ENCODE assay signal across 8 mouse cellular contexts in genomic region chr6:124863658-124864298, GRCm38 (mm10). TPM values are rescaled to one million over a fixed set of nuclear protein-coding genes. Genes with fewer than 3 reads are reported as not detected.
DNase-seq lines count a peak whose midpoint lies in the region; ATAC-seq and TF ChIP-seq lines count a peak whose summit lies in the region.

Gpr162 (minus strand) TSS chr6:124863983.

- TF ChIP-seq POLR2A in thymus, adult 2 months (IDR thresholded peaks at IDR 0.05; ENCODE audit: control insufficient read depth, extremely low read depth, insufficient read depth, low read length, poor library complexity), result 0 out of 2 replicates have a peak, but pooled peaks have one; percentile 11

- peak within 1 kb of the TSS; percentile 54 to 62 for H3K4me3 ChIP-seq in heart, embryonic 14.5 days (ENCODE audit: control insufficient read depth in 1 of 2, insufficient read depth in 1 of 2, low read depth in 1 of 2, low read length in 2 of 2)
- peak within 1 kb of the TSS; percentile 22 to 39; a peak in 3 of 4 replicates for H3K4me3 ChIP-seq in liver, embryonic 14.5 days (ENCODE audit: insufficient read depth in 1 of 2, low read depth in 2 of 2, low read length in 2 of 2)
- H3K4me3 ChIP-seq in thymus, adult 2 months (ENCODE audit: control insufficient read depth, insufficient read depth, low read length), result peak within 1 kb of the TSS; percentile 69

- H3K9ac ChIP-seq in heart, embryonic 14.5 days (ENCODE audit: low read length), result peak within 1 kb of the TSS; percentile 77
- no peak within 1 kb of the TSS for H3K9ac ChIP-seq in liver, embryonic 14.5 days (replicated peaks)

- no peak for TF ChIP-seq EP300 in liver, embryonic 14.5 days (IDR thresholded peaks at IDR 0.05; ENCODE audit: low read depth)

- no peak within 1 kb of the TSS for H3K27ac ChIP-seq in heart, embryonic 14.5 days (replicated peaks in 1 of 2; ENCODE audit: control insufficient read depth in 1 of 2, insufficient read depth in 1 of 2, low read depth in 2 of 2, low read length in 2 of 2)
- H3K27ac ChIP-seq in liver, embryonic 14.5 days, result no peak within 1 kb of the TSS
- peak within 1 kb of the TSS; percentile 98 for H3K27ac ChIP-seq in thymus, adult 2 months (ENCODE audit: control insufficient read depth, insufficient read depth, low read length)

- H3K4me1 ChIP-seq in heart, embryonic 14.5 days (ENCODE audit: control insufficient read depth in 2 of 2, insufficient read depth in 2 of 2, low read length in 2 of 2), result peaks cover 14 to 21% of the 10 kb centered on the region in 2 experiments; a peak in 3 of 4 replicates
- no peaks in the 10 kb centered on the region for H3K4me1 ChIP-seq in liver, embryonic 14.5 days (replicated peaks; ENCODE audit: control insufficient read depth in 2 of 2, insufficient read depth in 2 of 2, low read length in 1 of 2)
- H3K4me1 ChIP-seq in thymus, adult 2 months (replicated peaks; ENCODE audit: control insufficient read depth, insufficient read depth, low read length), result peaks cover 60% of the 10 kb centered on the region

- peaks cover 32% of the 10 kb centered on the region for H3K27me3 ChIP-seq in heart, embryonic 14.5 days (ENCODE audit: control insufficient read depth, insufficient read depth, low read length)
- H3K27me3 ChIP-seq in liver, embryonic 14.5 days (ENCODE audit: control insufficient read depth, insufficient read depth, low read length), result peaks cover 43% of the 10 kb centered on the region
- H3K27me3 ChIP-seq in thymus, adult 2 months (ENCODE audit: control insufficient read depth, insufficient read depth, low read length), result no peaks in the 10 kb centered on the region

- no peaks in the 10 kb centered on the region for H3K36me3 ChIP-seq in heart, embryonic 14.5 days (ENCODE audit: control insufficient read depth, insufficient read depth, low read length)
- H3K36me3 ChIP-seq in liver, embryonic 14.5 days (replicated peaks; ENCODE audit: control insufficient read depth, insufficient read depth, low read depth), result no peaks in the 10 kb centered on the region
- H3K36me3 ChIP-seq in thymus, adult 2 months (ENCODE audit: control insufficient read depth, insufficient read depth, low read length), result peaks cover 35% of the 10 kb centered on the region

- WGBS in heart, embryonic 14.5 days, result under 1% methylated on average over 39 of the region's 43 CpGs
- 2% methylated on average over 42 of the region's 43 CpGs for WGBS in liver, embryonic 14.5 days (ENCODE audit: insufficient replicate concordance)
- 2% methylated on average over 43 of the region's 43 CpGs for WGBS in thymus, adult 2 months

- peak; percentile 73 for DNase-seq in layer of hippocampus, adult 11-12 months (ENCODE audit: low spot score)
- no peak for DNase-seq in layer of hippocampus, adult 9-10 months (ENCODE audit: low spot score)
- DNase-seq in embryo, embryonic 11.5 days (ENCODE audit: low read depth, low spot score), result peak; percentile 44
- peak; percentile 68 for DNase-seq in kidney, postnatal 14 days
- no peak for DNase-seq in liver, embryonic 14.5 days (ENCODE audit: low read depth in 3 of 3, low spot score in 3 of 3)
- peak; percentile 77 for DNase-seq in neural tube, embryonic 10.5 days (ENCODE audit: extremely low spot score, low spot score)
- DNase-seq in thymus, adult 2 months, result peak; percentile 71

- TF ChIP-seq CTCF in liver, embryonic 14.5 days (IDR thresholded peaks at IDR 0.05; ENCODE audit: low read depth), result no peak
- TF ChIP-seq CTCF in thymus, adult 2 months (IDR thresholded peaks at IDR 0.05; ENCODE audit: borderline replicate concordance, control insufficient read depth, extremely low read depth, insufficient read depth, low read length, poor library complexity), result no peak

- peak within 1 kb of the TSS; percentile 96 for H3K4me2 ChIP-seq in heart, embryonic 14.5 days (ENCODE audit: low read length)
- peak within 1 kb of the TSS; percentile 60 for H3K4me2 ChIP-seq in liver, embryonic 14.5 days (ENCODE audit: low read depth)

- peak; percentile 45; the same call in 1 of the 2 replicates for ATAC-seq in heart, embryonic 14.5 days (ENCODE audit: insufficient number of reproducible peaks, insufficient read depth, low FRiP score, low read depth)
- ATAC-seq in liver, embryonic 14.5 days (ENCODE audit: insufficient read depth), result no peak

- no peaks in the 10 kb centered on the region for H3K9me3 ChIP-seq in heart, embryonic 14.5 days (ENCODE audit: control insufficient read depth, low read length)
- no peaks in the 10 kb centered on the region for H3K9me3 ChIP-seq in liver, embryonic 14.5 days (ENCODE audit: control insufficient read depth, low read length)

RNA-seq across cellular contexts. Expression of gene Gpr162, which starts in this region (rescaled TPM):
- 0.71 and 0.86 TPM in 2 replicates for polyA plus RNA-seq in heart, embryonic 14.5 days (2014; fragmentation: Nextera tagmentation; extraction: Ambion mirVana)
- polyA plus RNA-seq in liver, embryonic 14.5 days (2012; rRNA removed), result 0.03 and 0.18 TPM in 2 replicates
- polyA plus RNA-seq in liver, embryonic 14.5 days (2014; fragmentation: Nextera tagmentation; extraction: Ambion mirVana), result not detected in 2 replicates
- polyA plus RNA-seq in thymus, adult 2 months (2012; rRNA removed), result 136 and 138 TPM in 2 replicates

Comparison
In these comparisons a context has a peak if more than half of its experiments do, and no peak if none do; other contexts are left out.
1. RNA of gene Gpr162 (polyA plus RNA-seq): 136 to 138 TPM in thymus, adult 2 months; 0.71 to 0.86 TPM in heart, embryonic 14.5 days and 0.03 to 0.18 TPM in liver, embryonic 14.5 days; every median in the first group is over 10 times any median in the second.
2. DNase-seq: peak in layer of hippocampus, adult 11-12 months (single experiment), embryo, embryonic 11.5 days (single experiment), kidney, postnatal 14 days (single experiment), neural tube, embryonic 10.5 days (single experiment) and thymus, adult 2 months (single experiment); none in layer of hippocampus, adult 9-10 months (single experiment) and liver, embryonic 14.5 days (0 of 3).
3. Peak in ATAC-seq, H3K4me3 ChIP-seq, H3K9ac ChIP-seq and H3K4me2 ChIP-seq in heart, embryonic 14.5 days; RNA of the gene not detected or under 1 TPM.
4. Peak in every context shown above with its lines, with median percentiles within 50 percentile points of each other: H3K4me3 ChIP-seq.